Mouse (Mus musculus): Measurements from ENCODE around the gene Chmp6. TPM values are rescaled to one million over a fixed set of nuclear protein-coding genes. Genes with fewer than 3 reads are reported as not detected.

Chmp6 gene
- polyA plus RNA-seq, 1 experiment from 2014 or later = 112 TPM

GRCm38 (mm10) chr11:119966294-119966693 is 53.1 kb downstream of the Chmp6 start:
- Histone ChIP-seq H3K4me2 (replicated peaks) (no peak overlapping the region), H3K4me1 (replicated peaks) (peaks cover 43% of the 10 kb centered on the region), H3K27me3 (no peaks in the 10 kb centered on the region), H3K9ac (replicated peaks) (no peak overlapping the region), H3K36me3 (no peaks in the 10 kb centered on the region), H3K9me3 (no peaks in the 10 kb centered on the region), H3K4me3 (replicated peaks) (no peak overlapping the region), H3K27ac (no peak overlapping the region)
- 91% methylated on average over 6 of the region's 6 CpGs for WGBS
- ATAC-seq = no peak

GRCm38 (mm10) chr11:119967401-119967800 is 54.2 kb downstream of the Chmp6 start:
- ATAC-seq = no peak
- WGBS = 67% methylated on average over 8 of the region's 8 CpGs
- Histone ChIP-seq H3K9me3 (no peaks in the 10 kb centered on the region), H3K27ac (no peak overlapping the region), H3K9ac (replicated peaks) (no peak overlapping the region), H3K4me3 (replicated peaks) (no peak overlapping the region), H3K27me3 (no peaks in the 10 kb centered on the region), H3K4me1 (replicated peaks) (peaks cover 46% of the 10 kb centered on the region), H3K4me2 (replicated peaks) (no peak overlapping the region), H3K36me3 (no peaks in the 10 kb centered on the region)

GRCm38 (mm10) chr11:119967892-119968291 is 54.7 kb downstream of the Chmp6 start:
- no peak overlapping the region for H3K4me3 ChIP-seq (replicated peaks)
- no peaks in the 10 kb centered on the region for H3K36me3 ChIP-seq
- WGBS = 93% methylated on average over 2 of the region's 2 CpGs
- ATAC-seq = no peak
- H3K9ac ChIP-seq (replicated peaks) = no peak overlapping the region
- H3K27me3 ChIP-seq = no peaks in the 10 kb centered on the region
- H3K4me1 ChIP-seq (replicated peaks) = peaks cover 46% of the 10 kb centered on the region
- H3K27ac ChIP-seq = no peak overlapping the region
- no peaks in the 10 kb centered on the region for H3K9me3 ChIP-seq
- no peak overlapping the region for H3K4me2 ChIP-seq (replicated peaks)

Other genes with a start within 250 kb of the Chmp6 start
- 9.2 and 10.0 TPM in 2 replicates for gene Baiap2, start 29.3 kb downstream of the Chmp6 start, polyA plus RNA-seq (2015; fragmentation: Nextera tagmentation; extraction: Ambion mirVana)
- 15.1 and 18.6 TPM in 2 replicates for gene Aatk, start 133.7 kb downstream of the Chmp6 start, polyA plus RNA-seq (2015; fragmentation: Nextera tagmentation; extraction: Ambion mirVana)
- gene Cep131, start 173.4 kb downstream of the Chmp6 start, polyA plus RNA-seq (2015; fragmentation: Nextera tagmentation; extraction: Ambion mirVana) = 29.3 and 37.9 TPM in 2 replicates
- gene Tepsin, start 185.3 kb downstream of the Chmp6 start, polyA plus RNA-seq (2015; fragmentation: Nextera tagmentation; extraction: Ambion mirVana) = 19.9 and 20.9 TPM in 2 replicates
- gene Ndufaf8, start 185.5 kb downstream of the Chmp6 start, polyA plus RNA-seq (2015; fragmentation: Nextera tagmentation; extraction: Ambion mirVana) = 59.2 and 63.7 TPM in 2 replicates
- 105 and 109 TPM in 2 replicates for gene Slc38a10, start 237.9 kb downstream of the Chmp6 start, polyA plus RNA-seq (2015; fragmentation: Nextera tagmentation; extraction: Ambion mirVana)

Data from midbrain, embryonic 13.5 days (tissue).